Mouse (Mus musculus) gastrocnemius, adult 2 months (tissue): ENCODE data around the gene Mcf2l. TPM values are rescaled to one million over a fixed set of nuclear protein-coding genes. Genes with fewer than 3 reads are reported as not detected.

Source experiments
- DNase-seq: peaks from one replicate; pipeline ENCODE4 v3.0.0; 2022
- H3K27ac ChIP-seq: fragments of 200-600 bp; 2 replicates; pipeline ENCODE4 v1.8.1; 2022; ENCODE audit warnings: mild to moderate bottlenecking
- H3K4me3 ChIP-seq: fragments of 200-600 bp; 2 replicates; pipeline ENCODE4 v1.8.1; 2022; ENCODE audit warnings: mild to moderate bottlenecking, moderate library complexity
- CTCF ChIP-seq: fragments of 200-600 bp; IDR thresholded peaks from 2 replicates; pipeline ENCODE4 v1.8.1; 2022; ENCODE audit warnings: antibody characterized with exemption, mild to moderate bottlenecking, moderate library complexity
- intact Hi-C: fragments of 180-260 bp; cut with DNase I; formaldehyde crosslinking; loops from one replicate; pipeline ENCODE4 v1.15.1; 2025
- total RNA-seq, 2 experiments: library from RNA; stranded (reverse); gene quantifications; 2 replicates each; pipeline ENCODE4 v1.2.3; 2021

The Mcf2l gene
- total RNA-seq, 2 experiments from 2014 or later, result 26.0 to 49.7 TPM

DNA sequence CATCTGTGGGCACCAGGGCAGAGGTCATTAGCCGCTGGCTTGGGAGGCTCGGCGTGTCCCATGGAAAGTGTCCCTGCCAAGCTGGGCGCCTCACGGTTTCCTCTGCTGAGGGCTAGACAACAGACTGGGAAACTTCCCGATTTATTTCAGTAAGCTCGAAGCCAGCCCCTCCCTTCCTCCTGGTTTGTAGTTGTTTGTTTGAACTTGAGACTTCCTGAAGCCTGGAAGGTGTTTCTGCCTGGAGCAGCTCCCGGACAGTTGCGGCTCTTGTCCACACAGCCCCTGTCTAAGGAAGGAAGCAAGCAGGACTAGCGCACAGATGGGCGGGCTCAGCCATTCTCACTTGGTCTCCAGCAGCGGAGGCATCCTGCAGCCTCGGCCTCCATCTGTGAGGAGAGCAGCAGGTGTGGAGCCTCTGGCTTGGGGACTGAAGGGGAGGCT is 52.4 kb downstream of the Mcf2l start:
- no peak for TF ChIP-seq CTCF
- Histone ChIP-seq H3K4me3 (peak overlapping the region; percentile 68), H3K27ac (peak overlapping the region; percentile 87)
- DNase-seq, result peak; percentile 57
- intact Hi-C loops, result loop anchor here (2.0 kb wide), 1 partner anchor 29 kb away; no protein-coding TSS in a partner anchor

- peak; percentile 71 for DNase-seq
- peak; percentile 67 for TF ChIP-seq CTCF
Observed at GRCm38 (mm10) chr8:12927204-12927983, 53.8 kb downstream of the Mcf2l start.

GRCm38 (mm10) chr8:12928033-12928432 is 54.4 kb downstream of the Mcf2l start:
- DNase-seq, result no peak
- H3K4me3 ChIP-seq, result peak overlapping the region; percentile 68
- intact Hi-C loops, result no loop called here
- peak overlapping the region; percentile 87 for H3K27ac ChIP-seq
- no peak for TF ChIP-seq CTCF

More at GRCm38 (mm10) chr8:12927204-12927983, 53.8 kb downstream of the Mcf2l start:
- intact Hi-C loops, result loop anchor here (1.0 to 2.0 kb wide), 2 partner anchors 22 to 31 kb away; no protein-coding TSS in a partner anchor
- Histone ChIP-seq H3K4me3 (peak overlapping the region; percentile 68), H3K27ac (peak overlapping the region; percentile 87)

DNA sequence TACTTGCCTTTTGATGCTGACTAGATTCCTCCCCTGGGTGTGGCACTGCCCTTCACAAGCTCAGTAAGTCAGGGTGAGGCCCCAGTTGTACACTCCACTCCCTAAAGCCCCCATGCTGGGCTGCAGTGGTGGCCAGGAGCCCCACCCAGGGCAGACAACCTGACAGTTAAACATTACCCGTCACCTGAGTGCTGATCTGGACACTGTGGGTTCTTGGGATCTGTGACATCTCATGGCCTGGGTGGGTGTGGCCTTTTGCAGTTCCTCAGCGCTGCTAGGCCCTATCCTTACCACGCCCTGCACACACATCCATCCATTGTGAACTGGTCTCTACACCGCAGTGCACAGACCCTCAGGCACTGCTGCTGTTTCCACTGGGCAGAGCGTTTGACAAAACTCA is 55.3 kb downstream of the Mcf2l start:
- intact Hi-C loops, result no loop called here
- TF ChIP-seq CTCF, result no peak
- Histone ChIP-seq H3K4me3 (peak overlapping the region; percentile 68), H3K27ac (peak overlapping the region; percentile 87)
- DNase-seq, result peak; percentile 39

DNA sequence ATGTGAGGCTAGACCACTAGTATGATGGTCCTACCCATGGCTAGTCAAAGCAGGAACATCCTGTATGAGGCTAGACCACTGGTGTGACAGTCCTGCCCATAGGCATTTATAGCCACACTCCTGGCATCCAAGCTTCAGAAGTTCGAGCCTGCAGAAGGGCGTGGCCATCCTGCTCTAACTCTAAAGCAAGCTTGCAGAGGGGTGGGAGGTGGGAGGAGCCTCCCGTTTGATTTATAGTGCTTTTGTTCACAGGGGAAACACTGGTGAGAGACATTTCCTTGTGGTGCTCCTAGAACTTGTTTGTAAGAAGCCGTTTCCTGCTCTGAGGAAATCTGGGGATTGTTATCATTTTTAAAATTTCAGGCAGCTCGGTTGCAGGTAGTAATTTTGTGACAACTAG is 56.7 kb downstream of the Mcf2l start:
- peak overlapping the region; percentile 87 for H3K27ac ChIP-seq

DNA sequence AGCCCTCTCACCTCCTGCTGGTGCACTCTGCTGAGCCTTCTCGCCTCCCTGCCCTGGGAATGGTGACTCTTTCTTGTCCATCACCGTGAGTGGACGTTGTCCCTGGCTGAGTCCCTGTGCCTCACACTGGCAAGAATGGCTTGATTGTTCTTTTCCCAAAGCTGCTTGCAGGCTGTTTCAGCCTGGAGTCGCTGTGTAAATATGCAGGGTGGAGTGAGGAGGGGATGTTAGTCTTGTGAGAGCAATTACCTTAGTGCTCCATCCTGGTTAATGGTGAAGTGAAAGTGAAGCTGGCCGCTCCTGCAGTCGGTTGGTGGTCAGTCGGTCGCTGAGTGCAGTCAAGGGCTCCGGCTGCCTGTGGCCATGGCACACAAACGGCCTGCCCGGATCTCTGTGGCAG is 57.8 kb downstream of the Mcf2l start:
- H3K4me3 ChIP-seq, result peak overlapping the region; percentile 58
- intact Hi-C loops, result no loop called here
- H3K27ac ChIP-seq, result peak overlapping the region; percentile 84
- TF ChIP-seq CTCF, result no peak
- no peak for DNase-seq

More for the DNA sequence above, 56.7 kb downstream of the Mcf2l start:
- DNase-seq, result no peak
- H3K4me3 ChIP-seq, result peak overlapping the region; percentile 68
- intact Hi-C loops, result no loop called here
- TF ChIP-seq CTCF, result no peak

DNA sequence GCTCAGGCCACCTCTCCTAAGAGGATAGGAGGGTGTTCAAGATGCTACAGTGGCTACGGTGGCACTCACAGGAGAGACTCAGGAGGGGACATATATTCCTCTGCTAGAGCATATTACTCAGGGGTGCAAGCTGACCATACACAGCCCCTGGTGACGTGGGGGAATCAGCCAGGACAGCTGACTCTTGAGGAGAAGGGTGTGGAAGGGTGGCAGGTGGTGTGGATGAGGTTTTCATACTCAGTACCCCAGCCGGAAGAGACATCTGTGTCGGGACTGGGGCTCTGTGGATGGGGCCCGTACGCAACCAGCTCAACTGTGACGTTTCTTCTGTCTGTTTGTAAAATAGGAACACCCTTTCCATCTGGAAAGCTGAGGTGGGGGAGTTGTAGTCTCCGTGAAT is 58.9 kb downstream of the Mcf2l start:
- no peak for DNase-seq
- TF ChIP-seq CTCF, result no peak
- Histone ChIP-seq H3K4me3 (peak overlapping the region; percentile 58), H3K27ac (peak overlapping the region; percentile 84)
- intact Hi-C loops, result no loop called here

DNA sequence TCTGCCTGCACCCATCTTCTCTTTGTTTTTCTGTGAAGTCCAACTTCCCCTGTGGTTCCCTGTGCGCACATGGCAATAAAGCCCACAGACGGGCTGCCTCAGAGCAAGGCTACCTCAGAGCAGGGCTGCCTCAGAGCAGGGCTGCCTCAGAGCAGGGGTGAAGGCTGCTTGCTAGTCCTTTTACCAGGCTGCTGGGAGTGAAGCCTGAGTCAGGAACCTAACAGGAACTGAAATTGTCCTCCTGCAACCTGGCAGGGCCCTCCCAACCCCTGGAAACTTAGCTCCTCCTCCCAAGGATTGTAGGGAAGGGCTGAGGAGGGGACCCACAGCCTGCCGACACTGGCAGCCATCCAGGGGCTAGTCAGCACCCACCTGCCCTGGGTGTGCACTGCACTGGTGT is 60.2 kb downstream of the Mcf2l start:
- TF ChIP-seq CTCF, result no peak

GRCm38 (mm10) chr8:12934453-12935043 is 60.9 kb downstream of the Mcf2l start:
- H3K27ac ChIP-seq, result no peak overlapping the region
- no peak for DNase-seq
- intact Hi-C loops, result no loop called here
- no peak for TF ChIP-seq CTCF
- H3K4me3 ChIP-seq, result peak overlapping the region; percentile 58

More for the DNA sequence above, 60.2 kb downstream of the Mcf2l start:
- DNase-seq, result no peak
- intact Hi-C loops, result no loop called here
- Histone ChIP-seq H3K27ac (no peak overlapping the region), H3K4me3 (peak overlapping the region; percentile 58)

- TF ChIP-seq CTCF, result no peak
- intact Hi-C loops, result no loop called here
Observed at GRCm38 (mm10) chr8:12940549-12940948, 66.9 kb downstream of the Mcf2l start.

DNA sequence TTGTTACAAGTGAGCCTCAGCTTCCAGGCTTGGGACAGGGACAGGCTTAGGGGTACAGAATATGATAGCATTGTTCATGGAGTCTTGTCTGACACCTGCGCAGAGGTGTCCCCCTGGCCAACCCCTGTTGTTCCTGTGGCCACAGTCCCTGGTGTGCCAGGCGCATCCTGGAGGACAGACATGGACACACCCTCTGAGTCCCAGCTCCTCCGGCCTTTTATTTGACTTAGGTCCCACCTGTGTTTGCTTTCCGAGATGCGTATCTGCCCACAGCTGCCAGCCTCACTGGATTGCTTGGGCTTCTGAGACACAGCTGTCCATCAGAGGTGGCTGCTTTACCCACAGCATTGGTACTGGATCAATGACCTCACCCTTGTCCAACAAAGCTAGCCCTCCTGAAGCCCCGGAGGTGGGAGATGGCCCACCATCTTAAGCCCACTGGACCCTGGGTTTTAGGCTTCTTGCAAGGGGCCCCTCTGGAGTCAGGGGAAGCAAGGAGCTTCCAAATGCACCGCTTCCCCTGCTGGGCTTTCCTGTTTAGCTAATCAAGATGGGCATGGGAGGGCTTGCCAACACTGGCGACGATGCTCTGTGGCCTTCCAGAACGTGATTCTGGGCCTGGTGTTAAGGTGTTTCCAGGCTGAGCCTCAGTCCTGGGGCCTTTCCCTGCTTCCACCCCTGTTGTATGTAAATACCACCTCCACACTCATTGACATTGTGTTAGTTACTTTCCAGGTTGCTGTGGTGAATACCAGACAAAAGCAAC is 67.7 kb downstream of the Mcf2l start:
- DNase-seq, result no peak
- Histone ChIP-seq H3K4me3 (no peak overlapping the region), H3K27ac (no peak overlapping the region)
- no peak for TF ChIP-seq CTCF
- intact Hi-C loops, result no loop called here

More at GRCm38 (mm10) chr8:12940549-12940948, 66.9 kb downstream of the Mcf2l start:
- Histone ChIP-seq H3K4me3 (no peak overlapping the region; the same call in 1 of the 2 replicates), H3K27ac (no peak overlapping the region)
- DNase-seq, result no peak

- no peak for DNase-seq
- H3K27ac ChIP-seq, result no peak overlapping the region; the same call in 1 of the 2 replicates
- intact Hi-C loops, result no loop called here
- H3K4me3 ChIP-seq, result peak overlapping the region; percentile 58
- TF ChIP-seq CTCF, result no peak
Observed at GRCm38 (mm10) chr8:12947604-12948573, 74.3 kb downstream of the Mcf2l start.
